Mouse (Mus musculus): Measurements from ENCODE around the gene Nufip1. TPM values are rescaled to one million over a fixed set of nuclear protein-coding genes. Genes with fewer than 3 reads are reported as not detected.
"Not testable (repeated sequence)": the region's sequence is repeated elsewhere in the genome, so short reads cannot be mapped to it uniquely, and the experiment has no call there.

Gene Nufip1
- polyA plus RNA-seq, 1 experiment from 2014 or later = 13.1 TPM

DNA sequence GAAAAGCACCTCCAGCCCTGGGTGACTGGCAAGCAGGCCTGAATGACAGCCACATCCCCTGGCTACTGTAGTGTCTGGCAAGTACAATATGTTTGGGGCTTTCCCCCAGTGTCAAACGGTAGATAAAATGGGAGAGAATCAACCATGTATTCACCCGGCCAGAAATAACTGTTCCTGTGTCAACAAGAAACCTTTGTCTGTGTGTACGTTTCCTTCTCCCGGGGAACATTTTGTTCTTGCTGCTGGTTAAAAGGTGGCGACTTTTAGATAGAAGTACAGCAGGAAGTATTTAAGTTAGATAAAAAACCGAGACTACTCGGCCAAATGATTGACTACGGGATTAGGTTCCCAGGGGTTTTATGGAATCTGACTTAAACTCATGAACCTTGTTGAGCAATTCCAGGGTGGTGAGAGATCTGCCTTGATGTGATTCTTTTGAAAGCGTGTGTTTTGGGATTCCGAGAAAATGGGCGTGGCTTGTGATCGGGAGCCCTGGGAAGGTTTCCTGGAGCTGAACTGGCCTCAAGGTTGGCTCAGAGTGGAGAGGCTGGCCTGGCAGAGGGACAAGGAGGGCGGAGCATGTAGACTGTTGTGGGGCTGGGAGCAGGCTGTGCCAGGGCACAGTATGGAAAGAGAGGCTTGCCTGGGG, 39.0 kb downstream of the Nufip1 start:
- H3K9ac ChIP-seq (ENCODE audit: low read length) = peak overlapping the region; percentile 17; the same call in 1 of the 2 replicates
- WGBS = 8% methylated on average over 13 of the region's 13 CpGs
- ATAC-seq (ENCODE audit: low read depth) = peak; percentile 82

DNA sequence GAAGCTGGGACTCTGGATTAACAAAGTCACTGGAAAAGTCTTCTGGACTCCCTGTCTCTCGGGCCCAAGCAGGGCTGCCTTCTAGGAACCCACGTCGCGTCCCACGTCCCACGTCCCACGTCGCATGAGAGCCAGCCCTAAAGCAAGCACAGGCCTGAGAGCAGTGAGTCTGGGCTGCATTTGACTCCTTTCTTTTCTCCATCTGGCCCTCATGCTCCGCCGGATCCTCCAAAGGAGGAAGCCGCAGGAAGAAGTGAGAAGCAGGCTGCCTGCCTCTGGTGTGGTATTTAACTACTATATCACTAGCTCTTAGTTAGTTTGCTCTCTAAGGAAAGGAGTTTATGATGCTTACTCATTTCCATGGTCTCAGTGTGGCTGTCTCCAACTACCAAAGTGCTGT, 39.8 kb downstream of the Nufip1 start:
- 85% methylated on average over 11 of the region's 11 CpGs for WGBS
- ATAC-seq (ENCODE audit: low read depth) = no peak
- H3K4me2 ChIP-seq (ENCODE audit: low read depth, low read length) = no peak overlapping the region; the same call in 1 of the 2 replicates
- H3K27ac ChIP-seq (ENCODE audit: low read length) = 0 out of 2 replicates have a peak overlapping the region, but pooled peaks have one; percentile 13
- H3K36me3 ChIP-seq (ENCODE audit: control insufficient read depth, insufficient read depth, low read length) = no peaks in the 10 kb centered on the region
- H3K27me3 ChIP-seq (ENCODE audit: control insufficient read depth, insufficient read depth, low read depth, low read length) = no peaks in the 10 kb centered on the region
- H3K9me3 ChIP-seq (ENCODE audit: control insufficient read depth, low read length) = no peaks in the 10 kb centered on the region
- H3K4me1 ChIP-seq (replicated peaks; ENCODE audit: control insufficient read depth, insufficient read depth, low read length) = peaks cover 10% of the 10 kb centered on the region
- H3K4me3 ChIP-seq (ENCODE audit: low read length) = no peak overlapping the region
- 0 out of 2 replicates have a peak overlapping the region, but pooled peaks have one; percentile 3 for H3K9ac ChIP-seq (ENCODE audit: low read length)

More for the DNA sequence above, 39.0 kb downstream of the Nufip1 start:
- Histone ChIP-seq H3K27ac (ENCODE audit: low read length) (peak overlapping the region; percentile 69), H3K36me3 (ENCODE audit: control insufficient read depth, insufficient read depth, low read length) (no peaks in the 10 kb centered on the region), H3K4me2 (ENCODE audit: low read depth, low read length) (peak overlapping the region; percentile 47), H3K4me1 (replicated peaks; ENCODE audit: control insufficient read depth, insufficient read depth, low read length) (peaks cover 10% of the 10 kb centered on the region), H3K27me3 (ENCODE audit: control insufficient read depth, insufficient read depth, low read depth, low read length) (no peaks in the 10 kb centered on the region), H3K9me3 (ENCODE audit: control insufficient read depth, low read length) (no peaks in the 10 kb centered on the region), H3K4me3 (ENCODE audit: low read length) (peak overlapping the region; percentile 36)

DNA sequence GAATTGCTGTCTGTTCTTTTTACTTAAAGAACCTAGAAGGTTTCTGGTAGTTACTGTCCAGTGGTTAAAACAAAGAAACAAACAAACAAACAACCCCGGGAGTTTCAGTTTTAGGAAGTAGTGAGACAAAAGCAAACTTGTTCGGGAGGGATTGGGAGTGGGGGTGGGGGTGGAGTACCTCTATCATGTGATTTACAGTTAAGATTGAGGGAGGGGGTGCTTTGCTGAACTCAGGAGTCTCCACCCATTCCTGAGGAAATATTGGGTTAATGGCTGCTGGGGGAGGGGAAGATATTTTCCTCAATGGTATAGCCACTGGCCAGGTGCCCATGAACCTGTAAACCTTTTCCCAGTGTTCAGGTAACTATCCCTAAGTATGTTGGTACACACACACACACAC, 40.3 kb downstream of the Nufip1 start:
- H3K9me3 ChIP-seq (ENCODE audit: control insufficient read depth, low read length) = no peaks in the 10 kb centered on the region
- H3K9ac ChIP-seq (ENCODE audit: low read length) = no peak overlapping the region
- WGBS = 68% methylated on average over 2 of the region's 2 CpGs
- no peak overlapping the region for H3K4me3 ChIP-seq (ENCODE audit: low read length)
- no peaks in the 10 kb centered on the region for H3K27me3 ChIP-seq (ENCODE audit: control insufficient read depth, insufficient read depth, low read depth, low read length)
- H3K27ac ChIP-seq (ENCODE audit: low read length) = no peak overlapping the region
- H3K36me3 ChIP-seq (ENCODE audit: control insufficient read depth, insufficient read depth, low read length) = no peaks in the 10 kb centered on the region
- peaks cover 10% of the 10 kb centered on the region for H3K4me1 ChIP-seq (replicated peaks; ENCODE audit: control insufficient read depth, insufficient read depth, low read length)
- ATAC-seq (ENCODE audit: low read depth) = no peak
- H3K4me2 ChIP-seq (ENCODE audit: low read depth, low read length) = no peak overlapping the region

DNA sequence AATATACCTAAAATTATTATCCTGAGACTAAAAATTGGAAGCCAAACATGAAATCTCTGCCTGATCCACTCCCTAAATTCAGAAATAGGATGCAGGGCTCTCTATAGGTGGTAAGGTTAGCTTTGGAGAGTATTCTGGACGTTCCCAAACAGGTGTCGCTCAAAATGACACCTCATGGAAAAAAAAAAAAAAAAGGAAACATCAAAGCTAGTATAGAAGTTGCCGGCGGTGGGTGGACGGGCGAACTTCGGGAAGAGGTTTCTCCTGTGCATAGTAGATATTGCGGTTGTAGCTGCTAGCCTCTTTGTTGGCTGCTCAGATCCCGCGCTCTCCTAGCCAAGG, 41.1 kb downstream of the Nufip1 start:
- Histone ChIP-seq H3K27me3 (ENCODE audit: control insufficient read depth, insufficient read depth, low read depth, low read length) (no peaks in the 10 kb centered on the region), H3K4me1 (replicated peaks; ENCODE audit: control insufficient read depth, insufficient read depth, low read length) (peaks cover 10% of the 10 kb centered on the region), H3K9me3 (ENCODE audit: control insufficient read depth, low read length) (no peaks in the 10 kb centered on the region), H3K9ac (ENCODE audit: low read length) (peak overlapping the region; percentile 90), H3K4me2 (ENCODE audit: low read depth, low read length) (peak overlapping the region; percentile 74), H3K4me3 (ENCODE audit: low read length) (peak overlapping the region; percentile 72), H3K36me3 (ENCODE audit: control insufficient read depth, insufficient read depth, low read length) (no peaks in the 10 kb centered on the region), H3K27ac (ENCODE audit: low read length) (peak overlapping the region; percentile 100)
- no peak for ATAC-seq (ENCODE audit: low read depth)
- under 1% methylated on average over 10 of the region's 10 CpGs for WGBS

DNA sequence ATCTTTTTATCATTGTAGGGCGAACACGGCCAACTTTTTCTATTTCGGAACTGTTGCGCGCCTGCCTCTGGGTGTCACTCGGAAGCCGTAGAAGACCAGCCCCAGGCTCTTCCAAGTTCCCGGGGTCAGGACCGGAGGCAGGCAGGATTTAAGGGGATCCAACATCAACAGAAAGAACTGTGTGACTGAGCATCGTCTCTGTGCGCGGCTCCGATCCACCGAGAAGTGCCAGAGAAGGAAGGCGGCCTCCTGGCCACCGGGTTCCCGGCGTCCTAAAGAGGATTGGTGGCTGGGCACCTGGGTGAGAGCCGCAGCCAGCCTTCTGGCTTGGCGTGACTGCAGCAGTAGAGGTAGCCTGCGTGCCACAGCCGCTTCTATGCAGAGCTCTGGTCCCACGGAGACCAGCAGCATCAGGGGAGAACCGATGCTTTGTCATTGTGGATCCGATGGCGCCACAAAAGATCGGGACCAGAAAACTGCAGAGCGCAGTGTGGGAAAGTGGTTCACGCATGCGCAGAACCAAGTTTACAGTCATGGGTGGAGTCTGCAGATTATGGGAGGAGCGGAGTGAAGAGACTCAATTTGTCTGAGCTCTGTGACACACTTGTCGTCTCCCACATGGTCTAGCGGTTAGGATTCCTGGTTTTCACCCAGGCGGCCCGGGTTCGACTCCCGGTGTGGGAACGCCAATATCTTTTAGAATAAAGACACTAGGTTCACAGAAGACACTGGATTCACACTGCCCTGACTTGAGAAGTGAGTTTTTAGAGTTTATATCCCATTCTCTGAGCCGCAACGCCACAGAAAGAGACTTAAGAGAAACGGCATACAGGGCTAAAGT, 41.7 kb downstream of the Nufip1 start:
- H3K36me3 ChIP-seq (ENCODE audit: control insufficient read depth, insufficient read depth, low read length) = no peaks in the 10 kb centered on the region
- peak overlapping the region; percentile 72 for H3K4me3 ChIP-seq (ENCODE audit: low read length)
- peaks cover 10% of the 10 kb centered on the region for H3K4me1 ChIP-seq (replicated peaks; ENCODE audit: control insufficient read depth, insufficient read depth, low read length)
- peak; percentile 93 for ATAC-seq (ENCODE audit: low read depth)
- WGBS = under 1% methylated on average over 41 of the region's 41 CpGs
- peak overlapping the region; percentile 100 for H3K27ac ChIP-seq (ENCODE audit: low read length)
- no peaks in the 10 kb centered on the region for H3K9me3 ChIP-seq (ENCODE audit: control insufficient read depth, low read length)
- H3K4me2 ChIP-seq (ENCODE audit: low read depth, low read length) = peak overlapping the region; percentile 74
- H3K9ac ChIP-seq (ENCODE audit: low read length) = peak overlapping the region; percentile 90
- no peaks in the 10 kb centered on the region for H3K27me3 ChIP-seq (ENCODE audit: control insufficient read depth, insufficient read depth, low read depth, low read length)

DNA sequence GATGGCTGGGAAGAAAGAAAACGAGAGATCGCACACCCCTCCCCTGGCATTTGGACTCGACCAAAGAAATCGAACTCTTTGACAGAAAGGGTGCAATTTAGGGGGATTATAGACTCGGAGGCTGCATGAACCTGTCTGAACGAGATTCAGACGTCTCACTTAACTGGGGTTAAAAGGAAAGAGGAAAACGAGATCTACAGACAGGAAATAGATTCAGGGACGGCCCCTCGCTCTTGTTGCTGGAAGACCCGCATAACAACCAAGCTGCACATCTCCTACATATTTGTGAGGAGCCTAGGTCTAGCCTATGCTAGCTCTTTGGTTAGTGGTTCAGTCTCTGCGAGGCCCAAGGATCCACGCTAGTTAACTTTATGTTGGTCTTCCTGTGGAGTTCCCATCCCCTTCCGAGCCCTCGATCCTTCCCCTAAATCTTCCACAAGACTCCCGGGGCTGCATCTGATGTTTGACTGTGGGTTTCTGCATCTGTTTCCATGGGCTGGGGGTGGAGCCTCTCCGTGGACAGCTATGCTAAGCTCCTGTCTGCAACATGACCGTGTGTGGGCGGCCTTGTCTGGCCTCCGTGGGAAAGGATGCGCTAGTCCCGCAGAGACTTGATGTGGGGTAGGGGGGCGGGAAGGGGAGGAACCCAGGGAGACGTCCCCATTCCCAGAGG, 42.4 kb downstream of the Nufip1 start:
- no peaks in the 10 kb centered on the region for H3K36me3 ChIP-seq (ENCODE audit: control insufficient read depth, insufficient read depth, low read length)
- no peaks in the 10 kb centered on the region for H3K27me3 ChIP-seq (ENCODE audit: control insufficient read depth, insufficient read depth, low read depth, low read length)
- H3K4me3 ChIP-seq (ENCODE audit: low read length) = peak overlapping the region; percentile 72
- ATAC-seq (ENCODE audit: low read depth) = peak; percentile 1; the same call in 1 of the 2 replicates
- peak overlapping the region; percentile 62 for H3K4me2 ChIP-seq (ENCODE audit: low read depth, low read length)
- H3K9ac ChIP-seq (ENCODE audit: low read length) = peak overlapping the region; percentile 48
- no peaks in the 10 kb centered on the region for H3K9me3 ChIP-seq (ENCODE audit: control insufficient read depth, low read length)
- WGBS = 7% methylated on average over 24 of the region's 24 CpGs
- peak overlapping the region; percentile 100 for H3K27ac ChIP-seq (ENCODE audit: low read length)
- H3K4me1 ChIP-seq (replicated peaks; ENCODE audit: control insufficient read depth, insufficient read depth, low read length) = peaks cover 10% of the 10 kb centered on the region

DNA sequence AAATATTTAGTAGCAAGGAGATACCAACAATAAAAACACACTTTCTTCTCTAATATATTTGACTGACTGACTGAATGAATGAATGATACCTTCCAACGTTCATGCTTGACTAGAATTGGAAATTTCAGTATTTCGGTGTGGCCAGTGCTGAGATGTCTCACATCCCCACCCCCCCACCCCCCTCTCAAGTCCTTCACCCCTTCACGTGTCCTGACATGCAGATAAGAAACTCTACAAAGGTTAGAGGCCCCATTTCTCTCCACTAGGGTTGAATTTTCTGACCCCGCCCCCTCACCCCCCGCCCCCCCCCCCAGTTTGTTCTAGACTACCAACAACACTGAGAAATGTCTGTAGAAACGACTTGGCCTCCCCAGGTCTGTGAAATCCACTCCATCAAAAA, 43.1 kb downstream of the Nufip1 start:
- Histone ChIP-seq H3K9ac (ENCODE audit: low read length) (no peak overlapping the region), H3K4me2 (ENCODE audit: low read depth, low read length) (no peak overlapping the region), H3K36me3 (ENCODE audit: control insufficient read depth, insufficient read depth, low read length) (no peaks in the 10 kb centered on the region), H3K4me1 (replicated peaks; ENCODE audit: control insufficient read depth, insufficient read depth, low read length) (peaks cover 10% of the 10 kb centered on the region), H3K4me3 (ENCODE audit: low read length) (no peak overlapping the region), H3K27ac (ENCODE audit: low read length) (no peak overlapping the region), H3K27me3 (ENCODE audit: control insufficient read depth, insufficient read depth, low read depth, low read length) (no peaks in the 10 kb centered on the region), H3K9me3 (ENCODE audit: control insufficient read depth, low read length) (no peaks in the 10 kb centered on the region)
- ATAC-seq (ENCODE audit: low read depth) = no peak
- WGBS = 23% methylated on average over 6 of the region's 6 CpGs

DNA sequence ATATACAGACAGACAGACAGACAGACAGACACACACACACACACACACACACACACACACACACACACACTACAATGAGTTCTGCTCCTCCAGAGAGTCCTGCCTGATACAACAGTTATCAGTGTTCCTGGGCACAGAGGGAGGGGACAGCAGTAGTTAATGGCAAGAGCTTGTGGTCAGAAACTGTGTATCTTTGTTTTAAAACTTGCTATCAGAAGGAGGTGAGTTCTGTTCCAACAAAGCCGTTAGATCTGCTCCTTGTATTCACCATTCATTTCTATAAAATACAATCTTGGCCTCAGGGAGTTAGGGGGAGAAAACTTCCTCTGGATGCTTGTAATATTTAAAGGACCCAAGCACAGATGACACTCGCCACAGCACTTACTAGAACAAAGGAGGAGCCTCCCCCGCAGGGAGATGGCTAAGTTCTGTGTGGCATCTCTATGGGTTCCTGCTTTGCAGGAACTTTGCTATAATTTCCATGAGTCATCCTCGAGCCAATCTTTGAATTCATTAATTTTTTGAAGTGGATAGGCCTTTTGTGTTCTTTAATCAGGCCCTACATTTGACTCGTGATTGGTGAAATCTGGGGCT, 47.6 kb downstream of the Nufip1 start:
- Histone ChIP-seq H3K9ac (ENCODE audit: low read length) (no peak overlapping the region), H3K27ac (ENCODE audit: low read length) (no peak overlapping the region), H3K9me3 (ENCODE audit: control insufficient read depth, low read length) (no peaks in the 10 kb centered on the region), H3K4me3 (ENCODE audit: low read length) (no peak overlapping the region), H3K4me2 (ENCODE audit: low read depth, low read length) (no peak overlapping the region), H3K36me3 (ENCODE audit: control insufficient read depth, insufficient read depth, low read length) (no peaks in the 10 kb centered on the region), H3K27me3 (ENCODE audit: control insufficient read depth, insufficient read depth, low read depth, low read length) (no peaks in the 10 kb centered on the region), H3K4me1 (replicated peaks; ENCODE audit: control insufficient read depth, insufficient read depth, low read length) (no peaks in the 10 kb centered on the region)
- no peak for ATAC-seq (ENCODE audit: low read depth)
- WGBS = 60% methylated on average over 5 of the region's 5 CpGs

DNA sequence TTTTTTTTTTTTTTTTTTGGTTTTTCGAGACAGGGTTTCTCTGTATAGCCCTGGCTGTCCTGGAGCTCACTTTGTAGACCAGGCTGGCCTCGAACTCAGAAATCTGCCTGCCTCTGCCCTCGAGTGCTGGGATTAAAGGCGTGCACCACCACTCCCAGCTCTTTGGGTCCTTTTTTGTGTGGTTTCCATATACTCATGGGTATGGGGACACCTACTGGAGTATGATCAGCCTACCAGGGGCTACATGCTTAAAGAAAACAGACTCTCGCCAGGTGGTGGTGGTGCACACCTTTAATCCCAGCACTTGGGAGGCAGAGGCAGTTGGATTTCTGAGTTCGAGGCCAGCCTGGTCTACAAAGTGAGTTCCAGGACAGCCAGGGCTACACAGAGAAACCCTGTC, 49.9 kb downstream of the Nufip1 start:
- not testable (repeated sequence) for H3K4me1 ChIP-seq (replicated peaks; ENCODE audit: control insufficient read depth, insufficient read depth, low read length); H3K9ac ChIP-seq (ENCODE audit: low read length); H3K4me2 ChIP-seq (ENCODE audit: low read depth, low read length); ATAC-seq (ENCODE audit: low read depth); H3K9me3 ChIP-seq (ENCODE audit: control insufficient read depth, low read length); H3K27me3 ChIP-seq (ENCODE audit: control insufficient read depth, insufficient read depth, low read depth, low read length); H3K27ac ChIP-seq (ENCODE audit: low read length); H3K36me3 ChIP-seq (ENCODE audit: control insufficient read depth, insufficient read depth, low read length); H3K4me3 ChIP-seq (ENCODE audit: low read length)
- WGBS = 84% methylated on average over 5 of the region's 6 CpGs
